Mouse (Mus musculus) liver, postnatal 0 days (tissue): ENCODE measurements around the gene Hspe1.

Source experiments
- CTCF ChIP-seq: sonication (generic); IDR thresholded peaks from 2 replicates; pipeline ENCODE4 v1.5.1; 2016; ENCODE audit warnings: antibody characterized with exemption, low read depth
- EP300 ChIP-seq: IDR thresholded peaks from 2 replicates; pipeline ENCODE4 v1.6.1; 2016; ENCODE audit warnings: antibody characterized with exemption, low read depth, mild to moderate bottlenecking

GRCm38 (mm10) chr1:55092469-55092868 lies 4.5 kb downstream of the Hspe1 start:
- TF ChIP-seq EP300 (peak; percentile 70), CTCF (no peak)
